Mouse (Mus musculus): ENCODE data around the gene Gucy1b2. TPM values are rescaled to one million over a fixed set of nuclear protein-coding genes. Genes with fewer than 3 reads are reported as not detected.

Gene Gucy1b2
- polyA plus RNA-seq, 1 experiment from 2014 or later, result 0.55 TPM

GRCm38 (mm10) chr14:62363774-62364173 is 92.3 kb downstream of the Gucy1b2 start:
- no peak for ATAC-seq

GRCm38 (mm10) chr14:62361263-62361980 is 94.7 kb downstream of the Gucy1b2 start:
- Histone ChIP-seq H3K9ac (ENCODE audit: low read depth, low read length) (no peak overlapping the region), H3K36me3 (ENCODE audit: control insufficient read depth, insufficient read depth, low read length) (no peaks in the 10 kb centered on the region), H3K4me3 (ENCODE audit: low read depth, low read length) (no peak overlapping the region), H3K4me2 (ENCODE audit: low read length) (no peak overlapping the region), H3K27me3 (ENCODE audit: control insufficient read depth, insufficient read depth, low read depth, low read length) (no peaks in the 10 kb centered on the region), H3K27ac (ENCODE audit: low read length) (no peak overlapping the region), H3K4me1 (ENCODE audit: control insufficient read depth, insufficient read depth, low read length) (no peaks in the 10 kb centered on the region), H3K9me3 (replicated peaks; ENCODE audit: control insufficient read depth, low read length, poor library complexity, severe bottlenecking) (no peaks in the 10 kb centered on the region)
- 91% methylated on average over 8 of the region's 8 CpGs for WGBS
- no peak for ATAC-seq

More at GRCm38 (mm10) chr14:62363774-62364173, 92.3 kb downstream of the Gucy1b2 start:
- no peaks in the 10 kb centered on the region for H3K27me3 ChIP-seq (ENCODE audit: control insufficient read depth, insufficient read depth, low read depth, low read length)
- H3K4me2 ChIP-seq (ENCODE audit: low read length), result no peak overlapping the region
- H3K9me3 ChIP-seq (replicated peaks; ENCODE audit: control insufficient read depth, low read length, poor library complexity, severe bottlenecking), result no peaks in the 10 kb centered on the region
- no peak overlapping the region for H3K9ac ChIP-seq (ENCODE audit: low read depth, low read length)
- H3K27ac ChIP-seq (ENCODE audit: low read length), result no peak overlapping the region
- WGBS, result 91% methylated on average over 2 of the region's 2 CpGs
- no peaks in the 10 kb centered on the region for H3K36me3 ChIP-seq (ENCODE audit: control insufficient read depth, insufficient read depth, low read length)
- H3K4me1 ChIP-seq (ENCODE audit: control insufficient read depth, insufficient read depth, low read length), result no peaks in the 10 kb centered on the region
- no peak overlapping the region for H3K4me3 ChIP-seq (ENCODE audit: low read depth, low read length)

GRCm38 (mm10) chr14:62355201-62355600 is 100.9 kb downstream of the Gucy1b2 start:
- H3K9ac ChIP-seq (ENCODE audit: low read depth, low read length), result no peak overlapping the region
- H3K27ac ChIP-seq (ENCODE audit: low read length), result no peak overlapping the region
- no peaks in the 10 kb centered on the region for H3K4me1 ChIP-seq (ENCODE audit: control insufficient read depth, insufficient read depth, low read length)
- no peaks in the 10 kb centered on the region for H3K36me3 ChIP-seq (ENCODE audit: control insufficient read depth, insufficient read depth, low read length)
- H3K27me3 ChIP-seq (ENCODE audit: control insufficient read depth, insufficient read depth, low read depth, low read length), result no peaks in the 10 kb centered on the region
- WGBS, result 90% methylated on average over 7 of the region's 7 CpGs
- no peaks in the 10 kb centered on the region for H3K9me3 ChIP-seq (replicated peaks; ENCODE audit: control insufficient read depth, low read length, poor library complexity, severe bottlenecking)
- no peak overlapping the region for H3K4me2 ChIP-seq (ENCODE audit: low read length)
- H3K4me3 ChIP-seq (ENCODE audit: low read depth, low read length), result no peak overlapping the region
- no peak for ATAC-seq

- no peak for ATAC-seq
- Histone ChIP-seq H3K36me3 (ENCODE audit: control insufficient read depth, insufficient read depth, low read length) (no peaks in the 10 kb centered on the region), H3K9ac (ENCODE audit: low read depth, low read length) (no peak overlapping the region), H3K4me3 (ENCODE audit: low read depth, low read length) (no peak overlapping the region), H3K4me1 (ENCODE audit: control insufficient read depth, insufficient read depth, low read length) (no peaks in the 10 kb centered on the region), H3K9me3 (replicated peaks; ENCODE audit: control insufficient read depth, low read length, poor library complexity, severe bottlenecking) (no peaks in the 10 kb centered on the region), H3K27me3 (ENCODE audit: control insufficient read depth, insufficient read depth, low read depth, low read length) (no peaks in the 10 kb centered on the region), H3K4me2 (ENCODE audit: low read length) (no peak overlapping the region), H3K27ac (ENCODE audit: low read length) (no peak overlapping the region)
- WGBS, result 93% methylated on average over 5 of the region's 5 CpGs
Measured at GRCm38 (mm10) chr14:62353793-62354192, 102.3 kb downstream of the Gucy1b2 start.

- Histone ChIP-seq H3K36me3 (ENCODE audit: control insufficient read depth, insufficient read depth, low read length) (no peaks in the 10 kb centered on the region), H3K4me2 (ENCODE audit: low read length) (no peak overlapping the region), H3K4me1 (ENCODE audit: control insufficient read depth, insufficient read depth, low read length) (no peaks in the 10 kb centered on the region), H3K27me3 (ENCODE audit: control insufficient read depth, insufficient read depth, low read depth, low read length) (no peaks in the 10 kb centered on the region), H3K9ac (ENCODE audit: low read depth, low read length) (no peak overlapping the region), H3K9me3 (replicated peaks; ENCODE audit: control insufficient read depth, low read length, poor library complexity, severe bottlenecking) (no peaks in the 10 kb centered on the region), H3K27ac (ENCODE audit: low read length) (no peak overlapping the region), H3K4me3 (ENCODE audit: low read depth, low read length) (no peak overlapping the region)
- 54% methylated on average over 9 of the region's 9 CpGs for WGBS
- no peak for ATAC-seq
Measured at GRCm38 (mm10) chr14:62353372-62353771, 102.7 kb downstream of the Gucy1b2 start.

GRCm38 (mm10) chr14:62350890-62351289 is 105.2 kb downstream of the Gucy1b2 start:
- H3K9ac ChIP-seq (ENCODE audit: low read depth, low read length), result no peak overlapping the region
- no peaks in the 10 kb centered on the region for H3K9me3 ChIP-seq (replicated peaks; ENCODE audit: control insufficient read depth, low read length, poor library complexity, severe bottlenecking)
- H3K27ac ChIP-seq (ENCODE audit: low read length), result no peak overlapping the region
- no peak overlapping the region for H3K4me3 ChIP-seq (ENCODE audit: low read depth, low read length)
- H3K27me3 ChIP-seq (ENCODE audit: control insufficient read depth, insufficient read depth, low read depth, low read length), result no peaks in the 10 kb centered on the region
- no peaks in the 10 kb centered on the region for H3K36me3 ChIP-seq (ENCODE audit: control insufficient read depth, insufficient read depth, low read length)
- WGBS, result 92% methylated on average over 3 of the region's 3 CpGs
- no peak for ATAC-seq
- no peak overlapping the region for H3K4me2 ChIP-seq (ENCODE audit: low read length)
- 0 out of 2 replicates have a peak, but pooled peaks cover 2% of the 10 kb centered on the region for H3K4me1 ChIP-seq (ENCODE audit: control insufficient read depth, insufficient read depth, low read length)

GRCm38 (mm10) chr14:62350186-62350585 is 105.9 kb downstream of the Gucy1b2 start:
- H3K9ac ChIP-seq (ENCODE audit: low read depth, low read length), result no peak overlapping the region
- no peaks in the 10 kb centered on the region for H3K27me3 ChIP-seq (ENCODE audit: control insufficient read depth, insufficient read depth, low read depth, low read length)
- H3K36me3 ChIP-seq (ENCODE audit: control insufficient read depth, insufficient read depth, low read length), result no peaks in the 10 kb centered on the region
- H3K27ac ChIP-seq (ENCODE audit: low read length), result no peak overlapping the region
- WGBS, result 82% methylated on average over 4 of the region's 4 CpGs
- 0 out of 2 replicates have a peak, but pooled peaks cover 2% of the 10 kb centered on the region for H3K4me1 ChIP-seq (ENCODE audit: control insufficient read depth, insufficient read depth, low read length)
- H3K4me3 ChIP-seq (ENCODE audit: low read depth, low read length), result no peak overlapping the region
- no peak for ATAC-seq
- H3K9me3 ChIP-seq (replicated peaks; ENCODE audit: control insufficient read depth, low read length, poor library complexity, severe bottlenecking), result no peaks in the 10 kb centered on the region
- no peak overlapping the region for H3K4me2 ChIP-seq (ENCODE audit: low read length)

GRCm38 (mm10) chr14:62349786-62350185 is 106.3 kb downstream of the Gucy1b2 start:
- Histone ChIP-seq H3K9ac (ENCODE audit: low read depth, low read length) (no peak overlapping the region), H3K4me2 (ENCODE audit: low read length) (no peak overlapping the region), H3K27ac (ENCODE audit: low read length) (no peak overlapping the region), H3K9me3 (replicated peaks; ENCODE audit: control insufficient read depth, low read length, poor library complexity, severe bottlenecking) (no peaks in the 10 kb centered on the region), H3K27me3 (ENCODE audit: control insufficient read depth, insufficient read depth, low read depth, low read length) (no peaks in the 10 kb centered on the region), H3K4me1 (ENCODE audit: control insufficient read depth, insufficient read depth, low read length) (0 out of 2 replicates have a peak, but pooled peaks cover 2% of the 10 kb centered on the region), H3K4me3 (ENCODE audit: low read depth, low read length) (no peak overlapping the region), H3K36me3 (ENCODE audit: control insufficient read depth, insufficient read depth, low read length) (no peaks in the 10 kb centered on the region)
- WGBS, result 91% methylated on average over 5 of the region's 5 CpGs
- ATAC-seq, result no peak

- no peak overlapping the region for H3K27ac ChIP-seq (ENCODE audit: low read length)
- 0 out of 2 replicates have a peak, but pooled peaks cover 2% of the 10 kb centered on the region for H3K4me1 ChIP-seq (ENCODE audit: control insufficient read depth, insufficient read depth, low read length)
- H3K4me3 ChIP-seq (ENCODE audit: low read depth, low read length), result no peak overlapping the region
- 67% methylated on average over 7 of the region's 7 CpGs for WGBS
- no peak for ATAC-seq
- no peaks in the 10 kb centered on the region for H3K36me3 ChIP-seq (ENCODE audit: control insufficient read depth, insufficient read depth, low read length)
- no peaks in the 10 kb centered on the region for H3K9me3 ChIP-seq (replicated peaks; ENCODE audit: control insufficient read depth, low read length, poor library complexity, severe bottlenecking)
- no peak overlapping the region for H3K4me2 ChIP-seq (ENCODE audit: low read length)
- no peak overlapping the region for H3K9ac ChIP-seq (ENCODE audit: low read depth, low read length)
- H3K27me3 ChIP-seq (ENCODE audit: control insufficient read depth, insufficient read depth, low read depth, low read length), result no peaks in the 10 kb centered on the region
Measured at GRCm38 (mm10) chr14:62347103-62347502, 109.0 kb downstream of the Gucy1b2 start.
